In genomic region chr14:120363090-120363818, GRCm38 (mm10) we compare ENCODE assay signal across 10 mouse cellular contexts.
DNase-seq lines count a peak whose midpoint lies in the region; ATAC-seq and TF ChIP-seq lines count a peak whose summit lies in the region.
"Had no signal": no experiment of that assay in that cellular context is flagged by ENCODE, and none has a peak within 500 bp of the region (broad histone marks: within the 10 kb centered on the region; RNA-seq: fewer than 3 reads in every experiment).

No protein-coding gene starts in this region.

- no peak overlapping the region for H3K9ac ChIP-seq in heart, embryonic 11.5 days (ENCODE audit: low read depth, low read length)
- no peak overlapping the region for H3K9ac ChIP-seq in midbrain, postnatal 0 days (replicated peaks; ENCODE audit: low read length, poor library complexity, severe bottlenecking)
- H3K9ac ChIP-seq in midbrain, embryonic 11.5 days (ENCODE audit: low read length), result no peak overlapping the region
- no peak overlapping the region for H3K9ac ChIP-seq in stomach, embryonic 15.5 days
- H3K9ac ChIP-seq: midbrain, embryonic 15.5 days had no signal

- H3K27ac ChIP-seq in heart, embryonic 11.5 days (ENCODE audit: low read depth, low read length), result peak overlapping the region; percentile 43
- H3K27ac ChIP-seq in midbrain, postnatal 0 days (ENCODE audit: low read depth, low read length), result no peak overlapping the region
- H3K27ac ChIP-seq in midbrain, embryonic 11.5 days (ENCODE audit: low read depth, low read length), result no peak overlapping the region
- peak overlapping the region; percentile 67 for H3K27ac ChIP-seq in stomach, embryonic 15.5 days
- H3K27ac ChIP-seq: midbrain, embryonic 15.5 days had no signal

- no peak overlapping the region for H3K4me3 ChIP-seq in heart, embryonic 11.5 days (ENCODE audit: low read depth, low read length)
- H3K4me3 ChIP-seq in midbrain, postnatal 0 days (ENCODE audit: low read depth, low read length), result no peak overlapping the region
- H3K4me3 ChIP-seq in midbrain, embryonic 11.5 days (ENCODE audit: low read depth, low read length), result no peak overlapping the region
- H3K4me3 ChIP-seq in stomach, embryonic 15.5 days (replicated peaks), result no peak overlapping the region
- H3K4me3 ChIP-seq: midbrain, embryonic 15.5 days had no signal

- TF ChIP-seq CTCF in midbrain, postnatal 0 days (IDR thresholded peaks at IDR 0.05), result peak; percentile 23

- peaks cover 2% of the 10 kb centered on the region; the same call in 1 of the 2 replicates for H3K36me3 ChIP-seq in heart, embryonic 11.5 days (ENCODE audit: control insufficient read depth, insufficient read depth, low read length)
- H3K36me3 ChIP-seq in midbrain, postnatal 0 days (ENCODE audit: insufficient read depth, low read length), result no peaks in the 10 kb centered on the region
- no peaks in the 10 kb centered on the region for H3K36me3 ChIP-seq in midbrain, embryonic 11.5 days (ENCODE audit: control insufficient read depth, insufficient read depth, low read length)
- H3K36me3 ChIP-seq in stomach, embryonic 15.5 days, result peaks cover 3% of the 10 kb centered on the region; the same call in 1 of the 2 replicates
- H3K36me3 ChIP-seq: midbrain, embryonic 15.5 days had no signal

- H3K4me1 ChIP-seq in heart, embryonic 11.5 days (ENCODE audit: control insufficient read depth, insufficient read depth, low read length), result peaks cover 13% of the 10 kb centered on the region
- H3K4me1 ChIP-seq in midbrain, postnatal 0 days (ENCODE audit: insufficient read depth, low read length), result no peaks in the 10 kb centered on the region
- H3K4me1 ChIP-seq in midbrain, embryonic 11.5 days (ENCODE audit: control insufficient read depth, insufficient read depth, low read length), result no peaks in the 10 kb centered on the region
- peaks cover 9% of the 10 kb centered on the region for H3K4me1 ChIP-seq in stomach, embryonic 15.5 days
- H3K4me1 ChIP-seq: midbrain, embryonic 15.5 days had no signal

- H3K27me3 ChIP-seq in heart, embryonic 11.5 days (ENCODE audit: control insufficient read depth, insufficient read depth, low read length), result no peaks in the 10 kb centered on the region
- H3K27me3 ChIP-seq in midbrain, postnatal 0 days (ENCODE audit: insufficient read depth, low read length), result no peaks in the 10 kb centered on the region
- no peaks in the 10 kb centered on the region for H3K27me3 ChIP-seq in midbrain, embryonic 11.5 days (ENCODE audit: control insufficient read depth, insufficient read depth, low read length)
- H3K27me3 ChIP-seq in stomach, embryonic 15.5 days (replicated peaks), result no peaks in the 10 kb centered on the region
- H3K27me3 ChIP-seq: midbrain, embryonic 15.5 days had no signal

- H3K9me3 ChIP-seq in heart, embryonic 11.5 days (replicated peaks; ENCODE audit: control insufficient read depth, low read length), result no peaks in the 10 kb centered on the region
- no peaks in the 10 kb centered on the region for H3K9me3 ChIP-seq in midbrain, postnatal 0 days (ENCODE audit: low read length)
- no peaks in the 10 kb centered on the region for H3K9me3 ChIP-seq in midbrain, embryonic 11.5 days (ENCODE audit: control insufficient read depth, low read length)
- no peaks in the 10 kb centered on the region for H3K9me3 ChIP-seq in stomach, embryonic 15.5 days
- H3K9me3 ChIP-seq: midbrain, embryonic 15.5 days had no signal

- no peak overlapping the region for H3K4me2 ChIP-seq in heart, embryonic 11.5 days
- H3K4me2 ChIP-seq in midbrain, postnatal 0 days (ENCODE audit: low read depth, low read length, poor library complexity, severe bottlenecking), result no peak overlapping the region
- no peak overlapping the region for H3K4me2 ChIP-seq in midbrain, embryonic 11.5 days
- H3K4me2 ChIP-seq in stomach, embryonic 15.5 days, result no peak overlapping the region
- H3K4me2 ChIP-seq: midbrain, embryonic 15.5 days had no signal

- ATAC-seq in heart, embryonic 11.5 days (replicated peaks; ENCODE audit: insufficient number of reproducible peaks, low FRiP score, low TSS enrichment), result 0 out of 2 replicates have a peak, but pooled peaks have one; percentile 22
- no peak for ATAC-seq in midbrain, postnatal 0 days (ENCODE audit: low FRiP score)
- ATAC-seq in midbrain, embryonic 11.5 days (ENCODE audit: low FRiP score), result no peak
- 0 out of 2 replicates have a peak, but pooled peaks have one; percentile 44 for ATAC-seq in stomach, embryonic 15.5 days (ENCODE audit: insufficient read depth, low FRiP score, low read depth)
- ATAC-seq in frontal cortex, adult (ENCODE audit: low TSS enrichment), result no peak
- ATAC-seq: midbrain, embryonic 15.5 days had no signal

- DNase-seq in heart, adult 18-20 months, result no peak
- DNase-seq in midbrain, postnatal 0 days (ENCODE audit: low spot score), result no peak
- DNase-seq in midbrain, embryonic 11.5 days (ENCODE audit: low spot score, missing footprints), result no peak
- peak; percentile 26 for DNase-seq in heart, postnatal 4 days
- DNase-seq in frontal cortex, postnatal 25 days (ENCODE audit: low spot score in 2 of 2), result no peak
- DNase-seq: adrenal gland, postnatal 25 days had no signal

- WGBS in heart, embryonic 11.5 days (ENCODE audit: insufficient replicate concordance), result 61% methylated on average over 8 of the region's 8 CpGs
- 66% methylated on average over 8 of the region's 8 CpGs for WGBS in midbrain, postnatal 0 days
- WGBS in midbrain, embryonic 11.5 days, result 66% methylated on average over 8 of the region's 8 CpGs
- 62% methylated on average over 8 of the region's 8 CpGs for WGBS in stomach, embryonic 15.5 days

Comparison
In these comparisons a context has a peak if more than half of its experiments do, and no peak if none do; other contexts are left out.
1. ATAC-seq: peak in heart, embryonic 11.5 days (single experiment) and stomach, embryonic 15.5 days (single experiment); none in midbrain, postnatal 0 days (single experiment), midbrain, embryonic 11.5 days (single experiment) and frontal cortex, adult (single experiment).
2. H3K27ac ChIP-seq: peak in heart, embryonic 11.5 days (single experiment) and stomach, embryonic 15.5 days (single experiment); none in midbrain, postnatal 0 days (single experiment) and midbrain, embryonic 11.5 days (single experiment).